Mouse (Mus musculus) right cerebral cortex, postnatal 14 days (tissue): ENCODE results near the gene Pdgfb.

Experiments used
- DNase-seq: peaks from one replicate; pipeline ENCODE4 v3.0.0; 2022

Gene Pdgfb

GRCm38 (mm10) chr15:80008461-80008860 lies 6.3 kb downstream of the Pdgfb start:
- no peak for DNase-seq

GRCm38 (mm10) chr15:80006156-80006555 lies 8.6 kb downstream of the Pdgfb start:
- no peak for DNase-seq

DNA sequence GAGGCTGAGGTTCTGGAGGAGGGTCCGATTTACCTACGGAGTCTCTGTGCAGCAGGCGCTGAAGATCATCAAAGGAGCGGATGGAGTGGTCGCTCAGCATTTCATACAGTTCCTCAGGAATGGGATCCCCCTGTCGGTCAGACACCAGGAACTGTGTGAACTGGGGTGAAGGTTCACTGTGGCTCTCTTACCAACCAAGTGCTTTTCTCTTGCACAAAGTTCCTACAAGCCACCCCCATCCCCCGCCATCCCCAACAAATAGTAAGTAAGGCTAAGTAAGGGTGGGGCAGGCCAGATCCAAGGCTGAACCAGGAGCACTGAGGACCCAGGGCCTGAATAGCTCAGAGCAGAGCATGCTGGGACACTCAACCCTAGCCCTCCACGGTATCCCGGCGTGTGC lies 9.3 kb downstream of the Pdgfb start:
- no peak for DNase-seq

DNA sequence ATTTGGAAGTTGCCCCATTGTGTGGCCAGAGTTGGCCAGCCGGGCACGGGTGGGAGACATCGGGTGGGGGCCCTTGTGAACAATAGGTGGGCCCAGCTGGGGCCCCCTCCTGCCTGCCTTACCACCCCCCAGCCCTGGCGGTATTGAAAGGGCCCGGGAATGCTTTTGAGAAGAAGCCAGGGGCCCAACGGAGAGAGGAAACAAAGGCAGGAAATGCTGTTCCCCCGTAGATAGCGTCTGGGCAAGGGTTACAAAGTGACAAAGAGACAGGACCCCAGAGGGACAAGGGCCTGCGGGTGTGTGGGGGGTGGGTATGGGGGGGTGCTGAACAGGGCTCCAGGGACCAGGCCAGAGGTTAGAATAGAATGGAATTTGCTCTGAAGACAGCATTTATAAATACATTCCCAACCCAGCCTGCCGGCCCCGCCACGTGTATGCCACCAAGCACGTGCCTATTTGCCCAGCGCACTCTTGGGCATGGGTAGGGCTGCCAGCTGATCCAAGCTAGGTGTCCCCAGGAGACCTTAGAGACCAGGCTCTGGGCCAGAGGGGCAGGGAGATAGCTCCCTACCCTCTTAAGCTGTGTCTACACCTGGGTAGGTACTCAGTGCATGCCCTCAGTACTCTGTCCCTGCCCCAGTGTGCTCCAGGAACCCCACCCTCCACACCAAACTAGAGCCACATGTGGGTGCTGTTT lies 10.0 kb downstream of the Pdgfb start:
- DNase-seq, result no peak

DNA sequence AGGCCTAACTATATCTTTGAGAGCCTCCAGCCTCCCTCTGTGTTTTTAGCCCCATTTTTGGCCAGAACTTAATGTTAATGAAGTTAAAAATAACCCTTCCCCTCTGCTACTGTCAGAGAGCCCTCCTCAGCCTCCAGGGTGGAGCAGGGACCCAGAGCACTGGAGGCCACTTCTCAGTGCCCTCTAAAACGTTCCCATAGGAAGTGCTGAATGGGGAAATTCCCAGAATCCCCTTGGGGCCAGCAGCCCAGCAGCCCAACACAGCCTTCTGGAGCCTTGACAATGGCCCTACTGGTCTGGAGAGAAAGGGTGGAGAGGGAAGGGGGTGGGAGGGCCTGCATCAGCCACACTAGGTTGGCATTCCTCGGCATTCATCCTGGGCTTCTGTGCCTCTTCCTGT lies 11.2 kb downstream of the Pdgfb start:
- DNase-seq, result no peak

DNA sequence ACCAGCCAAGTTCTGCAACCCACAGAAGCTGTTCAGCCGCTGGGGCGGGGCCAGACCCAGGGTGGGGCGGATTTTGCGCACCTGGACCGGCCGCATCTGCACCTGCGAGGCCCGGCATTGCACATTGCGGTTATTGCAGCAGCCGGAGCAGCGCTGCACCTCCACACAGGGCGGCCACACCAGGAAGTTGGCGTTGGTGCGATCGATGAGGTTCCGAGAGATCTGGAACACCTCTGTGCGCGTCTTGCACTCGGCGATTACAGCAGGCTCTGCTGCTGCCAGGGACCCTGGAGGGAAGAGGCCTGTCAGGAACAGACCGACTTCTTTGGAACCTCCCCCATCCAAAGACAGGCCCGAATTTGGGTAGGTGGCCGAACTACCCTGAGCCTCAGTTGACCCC lies 13.2 kb downstream of the Pdgfb start:
- no peak for DNase-seq

DNA sequence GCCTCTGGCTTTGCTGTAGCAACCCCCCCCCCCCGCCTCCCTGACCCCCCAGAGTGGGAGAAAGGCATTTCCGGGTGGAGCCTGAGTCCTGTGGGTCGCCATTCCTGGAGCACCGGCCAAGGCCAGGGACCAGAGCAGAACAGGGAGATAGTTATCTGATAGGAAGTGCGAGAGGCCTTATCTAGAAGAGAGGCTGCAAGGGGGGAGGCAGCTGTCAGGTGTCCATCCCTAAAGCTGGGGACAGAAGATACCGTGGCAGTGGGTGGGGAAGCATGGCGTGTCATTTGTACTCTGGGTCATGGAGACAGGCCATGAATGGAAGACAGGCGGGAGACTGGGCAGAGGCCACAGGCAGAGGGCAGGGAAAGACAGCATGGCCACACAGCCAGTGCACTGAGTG lies 14.1 kb downstream of the Pdgfb start:
- no peak for DNase-seq

DNA sequence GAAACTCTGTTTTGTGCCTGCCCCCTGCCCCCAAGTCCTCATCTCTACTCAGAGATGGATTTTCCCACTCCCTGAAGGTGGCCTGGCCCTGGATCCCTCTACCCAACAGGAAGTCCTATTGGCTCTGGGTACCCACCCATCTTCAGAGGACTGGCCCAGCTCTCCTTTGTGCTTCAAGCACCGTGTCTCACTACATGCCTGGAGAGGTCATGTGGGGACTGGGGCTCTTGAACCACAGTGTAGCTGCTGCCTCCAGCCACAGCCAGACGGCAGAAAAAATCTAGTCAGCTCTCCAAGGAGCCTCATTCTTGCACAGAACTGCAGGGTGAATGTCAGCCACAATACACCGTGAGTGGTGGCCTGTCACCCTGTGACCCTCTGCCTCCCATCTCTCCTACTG lies 16.8 kb downstream of the Pdgfb start:
- no peak for DNase-seq

DNA sequence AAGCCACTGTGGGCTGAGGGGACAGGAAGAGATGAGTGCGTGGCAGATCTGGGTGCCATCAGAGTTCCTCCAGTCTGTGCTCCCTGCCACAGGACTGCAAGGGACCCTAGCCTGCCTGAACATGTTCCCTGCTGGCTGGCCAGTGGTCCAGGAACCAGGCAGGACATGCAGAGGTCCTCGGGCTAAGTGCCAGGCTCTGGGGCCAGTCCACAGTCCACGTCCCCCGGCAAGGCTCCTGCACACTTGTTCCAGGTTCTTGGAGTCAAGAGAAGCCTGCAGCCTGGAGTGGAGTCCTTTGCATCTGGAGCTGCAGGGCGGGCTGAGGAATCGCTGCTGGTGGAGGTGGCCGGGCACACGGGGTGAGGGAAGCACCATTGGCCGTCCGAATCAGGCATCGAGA lies 18.0 kb downstream of the Pdgfb start:
- DNase-seq, result no peak

GRCm38 (mm10) chr15:79995552-79995951 lies 19.2 kb downstream of the Pdgfb start:
- no peak for DNase-seq

DNA sequence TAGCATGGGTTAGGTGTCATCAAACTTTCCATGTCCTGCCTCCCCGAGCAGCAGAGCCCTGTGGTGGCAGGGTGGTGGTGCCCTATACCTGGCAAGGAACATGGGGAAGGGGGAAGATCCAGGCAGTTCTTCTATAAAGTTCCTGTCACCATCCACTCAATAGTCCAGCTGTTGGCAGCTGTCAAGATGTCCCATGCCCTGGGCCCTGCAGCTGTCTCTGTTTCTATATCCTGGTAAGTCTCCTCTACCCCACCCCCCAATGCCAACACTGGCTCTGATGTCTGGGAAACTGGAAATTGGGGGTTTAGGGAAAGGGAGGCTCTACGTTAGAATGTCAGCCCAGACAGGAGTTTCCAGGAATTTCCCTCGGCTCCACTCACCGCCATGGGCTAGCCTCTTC lies 20.2 kb downstream of the Pdgfb start:
- DNase-seq, result no peak

- no peak for DNase-seq
Observed at GRCm38 (mm10) chr15:79986182-79986581, 28.6 kb downstream of the Pdgfb start.

DNA sequence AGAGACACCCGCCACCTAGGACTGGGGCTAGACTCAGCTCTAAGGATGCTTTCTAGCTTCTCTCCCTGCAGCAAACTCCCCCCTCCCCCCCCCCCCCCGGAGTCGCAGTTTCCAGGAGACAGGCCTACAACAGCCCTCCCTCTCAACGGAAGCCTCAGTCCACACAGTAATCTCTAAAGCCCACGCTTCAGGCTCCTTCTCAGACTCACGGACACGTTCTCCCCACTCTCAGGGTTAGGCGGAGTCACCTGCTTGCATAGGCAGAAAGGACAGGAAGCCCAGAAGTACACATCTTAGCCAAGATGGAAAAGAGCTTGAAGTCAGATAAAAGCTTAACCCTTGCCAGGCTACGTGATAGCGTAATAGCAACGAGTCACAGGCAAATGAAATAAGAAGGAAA lies 29.3 kb downstream of the Pdgfb start:
- no peak for DNase-seq

- no peak for DNase-seq
Observed at GRCm38 (mm10) chr15:79984152-79984551, 30.6 kb downstream of the Pdgfb start.

GRCm38 (mm10) chr15:79980716-79981115 lies 34.1 kb downstream of the Pdgfb start:
- no peak for DNase-seq

GRCm38 (mm10) chr15:79972186-79972585 lies 42.6 kb downstream of the Pdgfb start:
- DNase-seq, result no peak

- no peak for DNase-seq
Observed at GRCm38 (mm10) chr15:79970940-79971339, 43.8 kb downstream of the Pdgfb start, which contains the start of gene Cbx7. TSS of gene Cbx7 (minus strand) at chr15:79971119.

DNA sequence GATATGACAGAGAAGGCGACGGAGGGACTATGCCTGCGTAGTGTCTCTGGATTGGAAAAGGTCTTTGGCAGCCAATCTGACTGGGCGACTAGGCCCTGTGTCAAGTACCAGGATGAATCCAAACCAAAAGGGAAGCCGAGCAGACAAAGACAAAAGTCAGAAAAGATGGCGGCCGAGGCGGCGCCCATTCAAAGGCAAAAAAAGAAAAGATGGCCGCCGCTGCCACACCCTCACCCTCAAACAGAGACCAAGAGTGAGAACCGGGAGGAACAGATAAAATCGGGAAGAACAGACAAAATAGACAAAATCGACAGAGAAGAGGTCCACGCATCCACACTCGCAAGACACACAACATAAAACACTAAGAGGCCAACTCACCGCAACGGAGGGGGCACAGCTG lies 44.3 kb downstream of the Pdgfb start:
- DNase-seq, result no peak

GRCm38 (mm10) chr15:79967346-79967745 lies 47.4 kb downstream of the Pdgfb start:
- no peak for DNase-seq

DNA sequence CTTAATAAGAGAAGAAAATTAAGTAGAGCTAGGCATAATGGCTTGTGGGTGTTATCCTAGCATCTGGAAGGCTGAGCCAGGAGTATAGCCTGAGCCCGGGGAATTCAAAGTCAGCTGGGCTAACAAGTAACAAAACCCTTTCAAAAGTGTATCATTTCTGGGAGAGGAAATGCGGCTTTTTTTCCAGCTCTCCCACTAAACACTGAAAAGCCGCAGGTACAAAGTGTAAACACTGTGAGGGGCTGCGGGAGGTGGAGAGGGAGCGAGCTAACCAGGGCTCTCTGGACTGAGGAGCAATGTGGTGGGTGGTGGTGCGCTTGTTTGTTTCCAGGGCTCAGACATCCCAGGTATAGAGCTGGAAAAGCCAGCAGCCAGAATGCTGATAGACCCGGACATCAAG lies 50.4 kb downstream of the Pdgfb start:
- no peak for DNase-seq

DNA sequence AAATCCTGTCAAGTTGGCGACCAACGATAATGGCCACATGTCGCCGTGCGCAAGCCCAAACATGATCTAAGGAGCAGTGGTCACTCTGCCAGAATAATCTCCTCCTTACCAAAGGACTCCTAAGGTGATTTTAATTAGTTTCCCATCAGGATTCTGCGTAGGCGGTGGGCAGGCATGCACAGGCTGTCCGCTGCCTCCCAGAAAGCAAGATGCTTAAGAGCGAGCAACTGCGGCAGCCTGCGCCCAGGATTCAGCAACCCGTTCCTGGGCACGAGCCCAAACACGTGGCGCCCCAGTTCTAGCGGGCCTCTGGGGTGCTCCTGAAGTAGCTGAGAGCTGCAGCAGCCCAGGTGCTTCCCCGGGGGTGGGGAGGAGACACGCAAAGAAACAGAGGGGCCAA lies 52.1 kb downstream of the Pdgfb start:
- DNase-seq, result peak; percentile 62

DNA sequence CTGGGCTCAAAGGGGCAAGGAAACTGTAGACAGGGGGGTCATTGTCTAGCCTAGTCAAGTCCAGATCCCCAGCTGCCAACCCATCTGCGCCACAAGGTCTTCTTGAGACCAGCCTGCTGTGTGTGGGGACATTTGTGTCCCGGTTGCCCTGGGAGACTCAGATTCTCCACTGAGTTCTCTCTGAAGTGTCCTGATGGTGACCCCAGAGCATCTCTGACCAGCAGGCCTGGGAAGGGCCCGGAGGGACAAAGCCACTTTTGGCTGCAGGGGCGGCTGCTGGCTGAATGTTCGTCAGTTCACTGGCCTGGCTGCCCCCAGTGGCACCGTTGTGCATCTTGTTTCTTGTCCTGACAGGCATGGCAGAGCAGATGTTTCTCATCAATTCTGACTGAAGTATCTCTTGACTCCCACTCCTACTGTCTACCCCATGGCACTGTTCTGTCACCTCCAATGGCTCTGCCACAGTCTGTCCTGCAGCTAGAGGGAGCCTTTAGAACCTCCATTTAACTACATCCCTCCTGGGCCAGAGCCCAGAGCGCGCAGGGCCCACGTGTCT lies 53.3 kb downstream of the Pdgfb start:
- DNase-seq, result no peak

DNA sequence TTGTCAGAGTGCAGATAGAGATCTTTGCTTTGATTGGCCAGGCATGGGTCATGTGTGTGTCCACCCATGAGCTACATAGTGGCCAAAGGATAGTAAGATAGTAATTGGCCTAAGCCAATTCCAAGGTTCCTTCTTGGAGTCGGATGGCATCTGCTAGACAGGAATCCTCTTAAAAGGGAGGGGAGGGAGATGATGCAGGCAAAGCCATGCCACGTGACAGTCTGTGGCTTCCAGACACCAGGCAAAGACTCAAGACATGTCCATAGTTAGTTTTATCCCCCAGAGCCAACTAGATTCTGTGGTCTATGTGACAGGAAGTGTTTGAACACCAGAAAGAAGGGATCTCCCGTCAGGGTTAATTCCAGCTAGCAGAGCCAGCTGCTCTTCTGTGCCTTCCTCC lies 56.4 kb downstream of the Pdgfb start:
- DNase-seq, result no peak

DNA sequence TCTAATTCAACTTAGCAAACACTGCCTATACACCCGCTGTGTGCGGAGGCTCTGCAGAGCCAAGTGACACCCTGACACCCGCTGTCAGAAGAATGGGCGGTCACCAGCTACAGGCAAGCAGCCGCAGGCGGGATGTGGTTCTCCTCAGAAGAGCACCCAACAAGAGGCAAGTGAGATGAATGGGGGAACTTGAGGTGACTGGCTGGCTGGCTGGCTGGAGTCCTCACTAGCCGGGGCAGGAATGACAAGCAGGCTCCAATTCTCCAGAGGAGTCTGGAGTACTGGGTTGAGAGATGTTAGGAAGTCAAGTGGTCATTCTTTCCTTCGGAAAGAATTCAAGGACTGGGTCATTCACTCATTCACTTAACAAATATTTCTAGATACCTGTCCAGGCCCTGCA lies 58.2 kb downstream of the Pdgfb start:
- no peak for DNase-seq

DNA sequence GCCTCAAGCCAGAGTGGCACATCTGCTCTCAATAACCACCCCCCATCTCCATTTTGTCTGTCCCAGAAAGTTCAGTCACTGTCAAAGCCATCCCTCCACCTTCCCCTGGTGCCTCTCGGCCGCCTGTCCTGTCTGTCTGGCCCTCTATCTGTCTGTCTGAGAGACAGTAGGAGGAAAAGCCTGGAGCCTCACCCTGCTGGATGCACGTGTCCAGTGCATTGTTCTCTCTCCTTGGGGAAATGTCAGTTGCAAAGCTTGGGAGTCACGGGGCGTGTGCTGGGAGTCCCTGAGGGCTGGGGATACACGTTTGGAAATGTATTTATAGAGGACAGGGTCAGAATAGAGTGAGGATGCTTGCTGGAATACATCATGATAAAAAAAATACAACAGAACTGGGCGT lies 61.3 kb downstream of the Pdgfb start:
- no peak for DNase-seq
